Mouse (Mus musculus) left cerebral cortex, adult 8-10 months (tissue): ENCODE data around the gene Lgals7. TPM values are rescaled to one million over a fixed set of nuclear protein-coding genes. Genes with fewer than 3 reads are reported as not detected.
"Not testable (repeated sequence)": the region's sequence is repeated elsewhere in the genome, so short reads cannot be mapped to it uniquely, and the experiment has no call there.

Source experiments
- DNase-seq, 2 experiments: peaks; one replicate each; pipeline ENCODE4 v3.0.0; 2022; ENCODE audit warnings: low spot score in 2 of 2
- total RNA-seq, 4 experiments: library from RNA; stranded (reverse); gene quantifications; 2 replicates each; pipeline ENCODE4 v1.2.4; 2022

Gene Lgals7
- total RNA-seq, 4 experiments from 2014 or later: not detected

DNA sequence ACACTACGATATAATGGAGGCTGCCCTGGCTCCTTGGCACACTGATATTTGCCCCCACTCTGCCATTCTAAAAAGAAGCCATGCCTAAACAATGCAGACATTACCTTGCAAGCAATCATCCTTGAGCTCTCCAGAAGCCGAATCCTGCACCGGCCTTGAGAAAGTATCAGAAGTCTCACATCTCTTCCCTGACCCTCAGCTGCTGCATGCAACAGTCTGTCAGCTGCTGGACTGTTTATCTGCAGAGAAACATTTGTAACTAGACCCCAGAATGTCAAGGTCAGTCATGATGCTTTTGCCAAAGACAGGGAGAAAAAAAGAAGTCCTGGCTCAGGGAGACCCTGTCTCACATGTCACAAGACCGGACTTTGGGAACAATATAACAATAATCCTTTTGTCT lies 12.4 kb downstream of the Lgals7 start:
- DNase-seq: no peak

DNA sequence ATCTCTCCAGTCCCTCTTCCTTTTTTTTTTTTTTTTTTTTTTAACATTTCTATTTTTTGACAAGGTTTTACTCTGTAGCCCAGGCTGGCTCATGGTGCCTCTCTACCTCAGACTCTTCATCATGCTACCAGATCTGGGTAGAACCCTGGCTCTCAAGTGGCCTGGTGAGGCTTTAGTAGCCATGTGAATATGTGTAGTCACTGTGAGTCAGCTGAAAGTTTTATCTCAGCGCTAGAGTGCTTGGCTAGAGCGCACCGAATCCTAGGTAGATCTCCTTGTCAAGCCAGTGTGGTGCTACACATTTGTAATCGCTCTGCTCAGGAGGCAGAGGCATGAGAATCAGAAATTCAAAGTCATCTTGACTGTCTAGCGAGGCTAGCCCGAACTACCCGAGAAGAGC lies 13.5 kb downstream of the Lgals7 start:
- no peak for DNase-seq

DNA sequence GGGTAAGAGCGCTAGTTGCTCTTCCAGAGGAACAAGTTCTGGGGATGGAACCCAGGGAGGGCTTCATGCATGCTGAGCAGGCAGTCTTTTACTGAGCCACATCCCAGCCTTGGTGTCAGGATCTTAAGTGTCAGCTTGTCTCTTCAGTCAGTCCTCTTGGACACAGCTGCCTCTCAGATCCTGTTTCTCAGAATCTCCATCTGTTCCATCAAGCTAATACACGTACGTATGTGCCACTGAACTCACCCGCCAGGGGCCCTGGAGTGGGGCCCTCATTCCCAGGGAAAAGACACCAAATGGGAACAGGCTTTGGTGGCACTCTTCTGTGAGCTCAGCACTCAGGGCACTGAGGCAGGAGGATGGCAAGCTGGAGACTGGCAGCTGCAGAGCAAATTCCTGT lies 14.2 kb downstream of the Lgals7 start:
- no peak for DNase-seq

DNA sequence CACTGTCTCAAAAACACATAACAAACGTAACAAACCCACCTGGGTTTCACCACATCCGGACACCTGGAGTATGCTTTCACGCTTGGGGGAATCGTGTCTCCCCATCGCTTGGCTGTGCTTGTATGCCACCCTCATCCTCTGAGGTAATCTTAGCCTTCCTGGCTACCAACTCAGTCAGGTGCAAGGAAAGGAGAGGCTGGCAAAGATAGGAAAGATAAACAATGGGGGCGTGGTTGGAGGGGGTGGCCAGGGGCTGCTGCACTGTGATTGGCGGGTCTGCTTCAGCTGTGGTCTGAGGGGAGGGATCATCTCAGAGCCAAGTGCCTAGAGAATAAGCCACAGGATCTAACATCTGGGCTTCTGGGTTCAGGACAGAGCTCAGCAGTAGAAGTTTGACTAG lies 16.0 kb downstream of the Lgals7 start:
- no peak for DNase-seq

DNA sequence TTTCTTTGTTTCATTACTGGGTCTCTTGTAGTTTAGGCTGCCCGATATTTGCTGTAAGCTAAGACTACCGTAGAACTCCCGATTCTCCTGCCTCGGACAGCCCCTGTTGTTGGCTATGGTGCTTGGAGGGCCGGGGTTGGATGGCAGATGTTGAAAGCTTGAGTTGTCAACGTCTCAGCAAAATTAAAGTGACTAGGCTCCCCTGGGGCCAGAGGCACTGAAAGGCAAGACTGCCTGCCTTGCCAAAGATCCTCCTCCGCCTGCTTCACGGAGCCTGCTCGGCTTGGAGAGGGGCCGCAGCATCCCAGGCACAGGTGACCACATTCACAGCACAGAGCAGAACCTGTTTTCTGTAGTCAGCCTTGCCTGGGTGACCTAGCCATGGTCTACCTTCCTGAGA lies 16.9 kb downstream of the Lgals7 start:
- DNase-seq: no peak

DNA sequence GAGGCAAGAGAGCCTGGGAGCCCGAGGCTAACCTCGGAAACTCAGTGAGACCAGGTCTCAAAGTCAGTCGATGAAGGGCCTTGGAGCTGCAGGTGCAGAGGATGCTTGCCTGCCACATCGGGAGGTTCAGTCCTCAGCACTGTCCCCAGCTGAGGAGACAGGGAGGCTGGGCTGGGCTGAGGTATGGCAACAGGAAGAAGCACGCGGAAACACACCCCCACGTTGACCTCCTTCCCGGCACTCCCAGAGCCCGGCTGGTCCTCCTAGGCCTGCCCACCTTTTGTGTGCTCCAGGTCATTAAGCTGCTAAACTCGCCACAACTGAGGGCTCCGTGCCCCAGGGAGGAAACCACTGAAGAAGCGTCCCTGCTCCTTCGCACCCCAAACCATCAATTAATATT lies 17.5 kb downstream of the Lgals7 start, which contains the start of gene Capn12:
TSS of gene Capn12 (plus strand) at position 224 of the 400 bp plus-strand sequence.
- no peak for DNase-seq

DNA sequence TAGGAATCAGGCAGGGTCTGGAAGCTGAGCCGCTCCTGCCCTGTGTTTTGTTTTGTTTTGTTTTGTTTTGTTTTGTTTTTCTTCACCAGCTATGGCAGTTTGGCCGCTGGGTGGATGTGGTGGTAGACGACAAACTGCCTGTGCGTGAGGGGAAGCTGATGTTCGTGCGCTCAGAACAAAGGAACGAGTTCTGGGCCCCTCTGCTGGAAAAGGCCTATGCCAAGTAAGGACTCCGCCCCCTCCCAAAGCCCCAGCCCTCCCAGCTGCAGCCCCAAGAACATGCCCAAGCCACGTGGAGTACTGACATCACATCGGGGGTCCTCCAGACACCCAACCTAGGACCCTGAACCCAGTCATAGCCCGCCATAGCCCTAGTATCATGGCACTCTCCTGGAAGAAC lies 19.4 kb downstream of the Lgals7 start:
- no peak for DNase-seq

DNA sequence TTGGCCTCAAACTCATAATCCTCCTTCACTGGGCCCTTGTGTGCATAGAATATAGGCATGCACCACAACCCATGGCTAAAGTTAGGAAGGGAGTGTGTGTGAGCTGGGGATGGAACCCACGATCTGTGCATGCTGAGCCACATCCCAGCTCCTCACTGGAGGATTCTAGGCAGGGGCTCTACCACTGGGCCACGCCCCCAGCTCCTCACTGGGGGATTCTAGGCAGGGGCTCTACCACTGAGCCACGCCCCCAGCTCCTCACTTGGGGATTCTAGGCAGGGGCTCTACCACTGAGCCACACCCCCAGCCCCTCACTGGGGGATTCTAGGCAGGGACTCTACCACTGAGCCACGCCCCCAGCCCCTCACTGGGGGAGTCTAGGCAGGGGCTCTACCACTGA lies 20.1 kb downstream of the Lgals7 start:
- not testable (repeated sequence) for DNase-seq

DNA sequence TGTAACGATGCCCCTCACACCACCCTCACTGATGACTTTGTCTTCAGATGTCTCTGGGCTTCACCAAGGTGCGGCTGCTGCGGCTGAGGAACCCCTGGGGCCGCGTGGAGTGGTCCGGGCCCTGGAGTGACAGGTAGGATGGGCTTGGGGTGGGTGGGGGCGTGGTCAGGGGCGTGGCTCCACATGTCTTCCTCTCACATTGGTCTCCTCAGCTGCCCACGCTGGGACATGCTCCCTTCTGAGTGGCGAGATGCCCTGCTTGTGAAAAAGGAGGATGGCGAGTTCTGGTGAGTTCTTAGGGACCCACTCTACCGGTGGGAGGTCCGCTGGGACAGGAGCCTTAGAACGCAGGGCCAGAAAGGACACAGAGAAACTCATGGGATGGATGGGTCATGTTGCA lies 22.8 kb downstream of the Lgals7 start:
- DNase-seq: no peak

DNA sequence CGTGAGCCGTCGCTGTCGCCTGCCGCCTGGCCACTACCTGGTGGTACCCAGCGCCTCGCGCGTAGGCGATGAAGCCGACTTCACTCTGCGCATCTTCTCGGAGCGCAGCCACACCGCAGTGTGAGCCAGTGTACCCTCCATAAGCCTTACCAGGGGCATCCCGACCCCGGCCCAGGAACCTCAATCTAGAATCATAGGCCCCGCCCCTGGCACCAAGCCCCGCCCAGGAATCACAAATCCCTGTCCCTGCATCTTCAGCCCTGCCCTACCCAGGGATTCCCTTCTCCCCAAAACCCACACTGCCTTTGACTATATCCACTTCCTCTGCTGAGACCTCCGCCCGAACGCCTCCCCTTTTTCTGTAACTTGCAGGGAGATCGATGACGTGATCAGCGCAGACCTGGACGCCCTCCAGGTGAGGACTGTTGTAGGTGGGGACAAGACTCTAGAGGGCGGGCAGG lies 25.1 kb downstream of the Lgals7 start:
- no peak for DNase-seq

DNA sequence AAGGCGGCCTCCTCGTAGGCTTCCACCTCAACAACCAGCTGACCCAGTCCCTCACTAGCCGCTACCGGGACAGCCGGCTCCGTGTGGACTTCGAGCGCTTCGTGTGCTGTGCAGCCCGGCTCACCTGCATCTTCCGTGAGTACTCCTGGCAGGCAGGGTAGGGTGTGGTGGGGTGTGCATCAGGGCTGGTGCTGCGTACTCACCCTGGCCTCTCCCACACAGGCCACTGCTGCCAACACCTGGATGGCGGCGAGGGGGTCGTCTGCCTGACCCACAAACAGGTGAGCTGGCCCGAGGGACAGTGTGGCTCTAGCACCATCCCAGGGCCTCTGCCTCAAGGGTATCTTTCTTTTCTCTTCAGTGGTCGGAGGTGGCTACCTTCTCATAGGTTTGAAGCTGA lies 28.9 kb downstream of the Lgals7 start:
- DNase-seq: no peak

DNA sequence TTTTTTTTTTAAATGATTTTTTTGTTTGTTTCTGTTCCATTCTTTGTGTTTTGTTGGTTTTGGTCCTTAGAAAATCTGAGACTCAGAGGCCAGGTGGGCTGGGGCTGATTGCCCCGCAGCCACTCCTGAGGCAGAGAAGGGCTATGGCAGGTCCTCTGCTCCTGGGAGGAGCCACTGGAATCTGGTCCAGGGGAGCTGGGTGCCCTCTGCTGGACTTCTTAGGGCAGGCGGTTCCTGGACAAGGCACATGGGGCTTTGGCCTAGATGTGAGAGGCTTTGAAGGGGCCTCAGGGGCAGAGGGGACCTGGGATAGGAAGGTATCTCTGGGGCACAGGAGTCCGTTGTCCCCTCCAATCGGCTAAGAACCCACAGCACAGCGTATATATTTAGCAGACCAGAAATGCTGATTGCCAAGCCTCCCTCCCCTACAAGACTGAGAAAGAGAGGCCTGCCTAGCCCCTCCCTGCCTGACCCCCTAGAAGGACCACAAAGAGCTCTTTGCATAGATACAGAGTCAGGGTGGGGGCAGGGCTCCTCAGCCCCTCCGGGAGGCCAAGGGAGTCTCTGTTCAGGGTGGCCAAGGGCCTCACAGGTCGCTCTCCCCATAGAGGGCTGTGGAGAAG lies 30.1 kb downstream of the Lgals7 start:
- DNase-seq: no peak

DNA sequence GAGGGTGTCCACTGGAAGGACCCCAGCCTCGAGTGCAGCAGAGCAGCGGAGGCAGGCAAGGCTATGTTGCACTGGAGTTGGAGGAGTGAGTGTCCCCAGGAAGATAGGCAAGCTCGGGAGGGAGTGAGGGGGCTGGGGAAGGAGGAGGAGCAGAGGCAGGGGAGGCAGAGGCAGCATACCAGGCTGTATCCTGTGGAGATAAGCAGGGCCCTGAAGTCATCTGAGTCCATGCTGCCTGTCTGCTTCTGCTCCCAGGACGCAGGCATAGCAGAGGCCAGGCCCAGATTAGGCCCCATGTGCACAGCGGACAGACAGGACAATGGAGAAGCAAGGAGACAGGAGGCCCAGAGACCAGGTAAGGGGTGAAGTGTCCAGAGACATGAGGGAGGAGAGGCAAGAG lies 31.3 kb downstream of the Lgals7 start:
- no peak for DNase-seq

DNA sequence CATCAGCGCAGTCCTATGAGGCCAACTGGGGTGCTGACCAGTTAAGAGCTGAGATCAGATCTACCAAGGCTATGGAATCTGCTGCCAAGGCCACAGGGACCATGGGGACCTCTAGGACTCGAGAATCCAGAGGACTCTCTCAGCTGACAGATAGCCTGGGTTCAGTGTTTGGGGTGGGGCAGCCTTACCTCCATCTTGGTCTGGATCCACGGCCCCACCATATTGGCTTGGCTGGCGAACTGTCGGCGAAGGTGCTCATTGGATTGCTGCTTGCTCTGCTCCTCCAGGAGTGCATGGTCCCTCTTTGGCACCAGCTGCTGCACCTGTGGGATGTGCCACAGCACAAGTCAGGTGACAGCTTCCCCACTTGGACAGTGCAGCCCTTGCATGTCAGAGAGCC lies 34.0 kb downstream of the Lgals7 start:
- no peak for DNase-seq

DNA sequence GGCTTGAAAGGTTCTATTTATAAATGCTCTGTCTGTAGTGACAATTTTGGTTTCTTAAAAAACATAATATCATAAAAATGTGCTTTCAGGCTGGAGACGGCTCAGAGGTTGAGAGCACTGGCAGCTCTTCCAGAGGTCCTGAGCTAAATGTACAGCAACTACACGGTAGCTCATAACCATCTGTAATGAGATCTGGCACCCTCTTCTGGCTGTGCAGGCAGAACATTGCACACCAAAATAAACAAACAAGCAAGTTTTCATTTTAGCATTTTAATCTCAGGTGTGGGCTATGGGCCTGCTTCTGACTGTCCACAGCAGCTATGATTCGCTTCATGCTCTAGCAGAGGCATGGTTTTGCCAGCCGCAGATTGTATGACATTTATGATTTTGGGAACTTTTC lies 36.3 kb downstream of the Lgals7 start:
- no peak for DNase-seq

DNA sequence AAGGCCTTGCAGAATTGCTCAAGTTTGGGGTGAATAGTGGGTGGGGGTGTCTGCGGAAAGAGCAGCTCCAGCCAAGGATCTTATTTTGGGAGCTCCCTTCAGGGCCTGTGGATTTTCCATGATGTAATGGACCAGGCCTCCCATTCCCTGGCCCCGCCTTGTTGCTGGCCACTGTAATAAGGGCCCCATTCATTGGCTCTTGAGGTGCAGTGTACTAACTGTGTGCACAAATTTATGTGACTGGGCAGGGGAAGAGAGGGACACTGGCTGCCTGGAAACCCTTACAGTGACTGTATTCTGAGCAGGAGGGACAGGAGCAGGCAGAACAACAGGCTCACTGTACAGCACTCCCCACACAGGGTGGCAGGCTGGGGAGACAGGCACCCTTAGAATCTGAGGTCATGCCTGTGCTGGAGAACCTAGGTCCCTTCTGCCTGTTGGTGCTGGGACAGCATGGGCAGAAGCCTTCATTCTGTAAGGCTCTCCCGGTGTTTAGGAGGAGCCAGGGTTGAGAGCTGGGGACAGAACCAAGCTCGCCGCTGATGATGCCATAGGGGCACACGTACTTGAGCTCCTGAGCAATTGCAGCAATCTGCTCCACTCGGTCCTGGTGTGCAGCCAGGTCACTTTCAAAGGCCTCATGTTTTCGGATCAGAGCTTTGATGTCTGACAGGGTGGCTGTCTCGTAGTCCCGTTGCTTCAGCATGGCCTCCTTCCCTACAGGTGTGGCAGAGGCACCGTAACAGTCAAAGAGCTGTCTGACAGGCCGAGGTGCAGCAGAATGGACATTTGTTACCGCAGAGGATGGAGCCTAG lies 37.9 kb downstream of the Lgals7 start:
- DNase-seq: peak in 1 of 2 experiments; percentile 80

DNA sequence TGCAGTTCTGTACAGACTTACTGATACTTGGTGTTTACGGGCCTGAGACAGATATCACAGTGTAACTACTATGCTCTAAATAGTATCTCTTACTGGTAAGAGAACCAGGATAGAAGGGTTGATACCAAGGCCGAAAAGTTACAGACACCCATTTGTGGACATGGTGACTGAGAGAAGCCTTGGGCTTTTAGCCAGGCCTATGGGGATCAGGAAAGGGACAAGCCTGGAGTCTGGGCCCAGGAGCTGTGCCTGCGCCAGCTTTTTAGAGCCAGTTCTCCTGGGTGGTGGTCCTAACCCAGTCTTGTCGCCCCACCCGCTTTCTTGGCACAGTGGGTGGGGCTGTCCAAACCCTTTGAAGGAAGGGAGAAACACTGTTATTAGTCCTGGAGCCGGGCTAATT lies 38.5 kb downstream of the Lgals7 start:
- DNase-seq: no peak

DNA sequence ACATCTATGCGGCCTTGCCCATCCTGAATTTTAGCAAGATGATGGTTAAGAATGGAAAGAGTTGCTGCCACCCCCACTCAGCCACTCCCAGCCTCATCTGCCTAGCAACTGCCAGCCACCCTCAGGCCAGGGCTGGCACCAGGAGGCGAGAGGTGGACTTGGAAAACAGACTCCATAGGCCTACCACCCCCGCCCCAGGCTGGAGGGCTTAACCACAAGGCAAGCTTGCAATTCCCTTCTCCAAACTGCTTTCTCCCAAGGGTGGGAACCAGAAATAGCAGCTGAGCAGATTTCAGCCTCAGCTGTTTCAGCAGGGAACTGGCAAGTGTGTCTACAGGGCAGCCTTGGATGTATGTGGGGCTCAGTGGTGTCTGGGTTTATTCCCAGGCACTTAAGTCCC lies 39.2 kb downstream of the Lgals7 start:
- DNase-seq: peak in 1 of 2 experiments; percentile 91

DNA sequence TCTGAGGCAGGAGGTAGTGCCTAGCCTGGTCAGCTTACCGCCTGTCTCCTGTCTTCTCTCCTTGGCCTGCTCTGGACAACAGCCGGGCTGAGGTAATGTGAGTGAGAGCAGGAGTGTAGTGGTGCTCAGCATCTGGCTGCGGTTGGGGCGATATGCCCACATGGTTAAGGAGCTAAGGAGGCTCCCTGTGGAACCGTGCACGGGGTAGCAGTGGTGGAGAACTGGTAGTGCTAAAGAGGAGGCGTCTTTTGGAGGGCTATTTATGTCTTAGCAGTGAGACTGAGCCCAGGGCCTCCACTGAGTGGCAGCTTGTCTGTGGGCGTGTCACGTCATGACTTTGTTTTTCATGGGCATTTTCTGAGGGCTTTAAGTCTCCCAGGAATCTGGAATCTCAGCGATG lies 40.1 kb downstream of the Lgals7 start:
- peak in 1 of 2 experiments; percentile 87 for DNase-seq

DNA sequence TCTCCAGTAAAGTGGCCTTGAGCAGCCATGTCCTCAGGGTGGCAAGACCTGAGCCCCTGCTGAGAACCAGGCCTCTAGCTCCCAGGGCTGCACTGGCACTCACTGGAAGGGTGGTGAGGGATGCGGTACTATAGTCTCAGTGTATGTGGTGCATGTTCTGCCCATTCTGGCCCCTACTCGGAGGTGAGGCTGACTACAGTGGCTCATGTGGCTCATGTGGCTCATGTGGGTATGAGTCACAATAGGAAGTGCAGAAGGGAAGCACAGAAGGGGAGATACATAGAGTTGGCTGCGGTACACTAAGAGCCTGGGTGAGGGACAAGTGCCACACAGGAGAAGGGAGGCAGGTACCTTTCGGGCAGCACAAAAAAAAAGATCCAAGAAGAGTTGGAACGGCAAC lies 43.5 kb downstream of the Lgals7 start:
- no peak for DNase-seq

DNA sequence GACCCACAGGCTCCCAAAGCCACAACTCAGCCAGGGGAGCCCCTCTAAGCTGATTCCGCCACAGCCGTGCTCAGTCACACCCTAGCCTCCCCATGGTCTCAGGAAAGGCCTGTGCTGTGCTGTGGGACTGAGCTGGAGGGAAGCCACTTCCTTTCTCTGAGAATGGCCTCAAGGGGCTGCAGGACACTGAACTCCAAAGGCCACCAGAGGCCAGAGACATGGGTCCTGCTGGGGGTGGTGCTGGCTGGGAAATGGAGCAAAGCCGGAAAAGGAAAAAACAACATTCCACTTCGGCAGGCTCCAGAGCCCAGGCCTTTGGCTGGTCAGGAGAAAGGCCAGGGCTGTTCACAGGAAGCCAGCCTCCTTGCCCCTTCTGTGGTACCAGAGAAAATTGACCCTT lies 48.0 kb downstream of the Lgals7 start:
- DNase-seq: no peak

DNA sequence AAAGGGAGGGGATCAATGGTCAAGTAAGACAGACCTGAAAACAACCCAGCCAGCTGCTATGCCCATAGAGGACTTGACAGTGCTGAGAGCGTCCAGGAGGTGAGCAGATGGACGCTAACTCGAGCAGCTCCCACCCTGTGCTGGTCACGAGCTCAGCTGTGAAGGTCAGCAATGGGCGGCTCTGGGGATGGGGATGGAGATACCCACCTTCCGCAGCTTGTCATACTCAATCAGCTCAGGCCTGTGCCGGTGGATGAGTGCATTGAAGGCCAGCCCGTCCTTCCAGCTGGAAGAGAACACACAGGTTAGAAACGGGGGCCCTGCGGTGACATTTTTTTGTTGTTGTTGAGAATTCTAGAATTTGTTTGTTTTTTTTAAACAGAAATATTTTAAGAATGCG lies 49.5 kb downstream of the Lgals7 start:
- DNase-seq: no peak
